Mouse (Mus musculus): ENCODE results near the gene Tfap2e.

Tfap2e gene

DNA sequence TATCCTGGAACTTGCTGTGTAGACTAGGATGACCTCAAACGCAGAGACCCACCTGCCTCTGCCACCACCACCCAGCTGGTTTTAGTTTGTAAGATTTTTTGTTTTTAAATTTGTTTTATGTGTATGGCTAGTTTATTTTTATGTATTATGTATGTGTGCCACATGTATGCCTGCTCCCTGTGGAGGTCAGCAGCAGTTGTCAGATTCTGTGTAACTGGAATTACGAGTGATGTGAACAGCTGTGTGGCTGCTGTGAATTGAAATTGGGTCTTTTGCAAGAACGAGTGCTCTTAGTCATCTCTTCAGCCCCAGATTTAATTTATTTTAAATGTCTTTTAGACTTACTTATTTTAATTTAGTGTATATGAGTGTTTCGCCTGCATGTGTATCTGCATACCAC is 39.1 kb downstream of the Tfap2e start:
- no peak for DNase-seq (ENCODE audit: low spot score)

DNA sequence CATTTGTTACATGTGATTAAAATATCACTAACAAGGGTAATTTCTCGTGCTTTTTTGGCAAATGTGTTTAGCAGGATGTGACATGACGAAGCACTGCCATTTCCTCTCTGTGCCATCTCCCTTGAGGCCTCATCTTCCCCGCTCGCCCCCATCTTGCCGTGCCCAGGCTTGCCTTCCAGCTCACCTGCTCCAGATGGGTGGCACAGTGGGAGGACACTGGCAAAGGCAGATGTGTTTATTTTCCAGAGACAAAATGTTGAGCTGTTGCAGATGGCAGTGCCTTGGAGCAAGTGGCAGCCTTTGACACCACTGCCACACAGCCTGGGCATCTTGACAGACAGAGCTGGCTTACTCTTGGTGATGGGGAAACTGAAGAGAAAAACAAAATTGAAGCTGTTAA is 43.0 kb downstream of the Tfap2e start:
- DNase-seq (ENCODE audit: low spot score) = no peak

GRCm38 (mm10) chr4:126689457-126689856 is 46.6 kb downstream of the Tfap2e start:
- no peak for DNase-seq (ENCODE audit: low spot score)

GRCm38 (mm10) chr4:126683084-126683483 is 53.0 kb downstream of the Tfap2e start:
- no peak for DNase-seq (ENCODE audit: low spot score)

- DNase-seq (ENCODE audit: low spot score) = no peak
Observed at GRCm38 (mm10) chr4:126682298-126682697, 53.7 kb downstream of the Tfap2e start.

DNA sequence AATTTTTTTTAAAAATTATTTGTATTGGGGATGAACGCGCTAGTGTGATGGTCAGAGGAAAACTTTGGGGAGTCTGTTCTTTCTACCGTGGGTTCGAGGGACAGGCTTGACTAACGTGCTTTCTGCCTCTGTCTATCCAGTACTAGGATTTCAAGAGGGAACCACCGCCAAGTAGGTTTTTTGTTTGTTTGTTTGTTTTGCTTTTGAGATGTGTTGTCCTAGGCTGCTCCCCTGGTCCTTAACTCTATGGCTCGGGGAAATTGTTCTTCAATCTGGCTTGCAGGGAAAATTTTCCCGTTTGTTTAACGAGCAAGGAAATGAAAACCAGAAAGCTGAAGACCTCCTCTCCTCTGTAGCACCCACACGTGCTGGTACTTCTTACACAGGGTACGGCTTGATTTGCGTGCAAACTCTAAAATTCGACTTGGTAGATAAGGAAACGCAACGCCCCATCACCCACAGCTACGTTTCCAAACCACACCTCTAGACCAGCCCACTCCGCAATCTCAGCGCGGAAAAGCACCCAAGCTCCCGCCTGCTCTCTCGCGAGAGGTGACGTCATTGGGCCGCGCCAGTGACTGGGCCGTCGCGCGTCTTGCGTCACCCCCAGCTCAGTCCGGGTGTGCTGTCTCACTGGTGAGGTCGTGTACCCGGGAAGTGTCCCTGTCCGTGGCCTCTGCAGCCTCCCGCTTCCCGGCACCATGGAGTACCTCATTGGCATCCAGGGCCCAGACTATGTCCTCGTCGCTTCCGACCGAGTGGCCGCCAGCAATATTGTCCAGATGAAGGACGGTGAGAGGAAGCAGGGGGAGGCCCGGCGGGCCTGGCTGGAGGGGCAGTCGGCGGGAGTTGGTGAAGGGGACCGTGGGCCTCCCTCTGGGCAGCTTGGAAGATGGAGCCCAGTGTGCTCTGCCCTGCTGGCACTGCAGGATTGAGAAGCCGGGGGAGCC is 58.7 kb downstream of the Tfap2e start, which contains the start of gene Psmb2:
Psmb2 (plus strand) TSS at position 577 of the 950 bp plus-strand sequence.
- peak; percentile 96 for DNase-seq (ENCODE audit: low spot score)

DNA sequence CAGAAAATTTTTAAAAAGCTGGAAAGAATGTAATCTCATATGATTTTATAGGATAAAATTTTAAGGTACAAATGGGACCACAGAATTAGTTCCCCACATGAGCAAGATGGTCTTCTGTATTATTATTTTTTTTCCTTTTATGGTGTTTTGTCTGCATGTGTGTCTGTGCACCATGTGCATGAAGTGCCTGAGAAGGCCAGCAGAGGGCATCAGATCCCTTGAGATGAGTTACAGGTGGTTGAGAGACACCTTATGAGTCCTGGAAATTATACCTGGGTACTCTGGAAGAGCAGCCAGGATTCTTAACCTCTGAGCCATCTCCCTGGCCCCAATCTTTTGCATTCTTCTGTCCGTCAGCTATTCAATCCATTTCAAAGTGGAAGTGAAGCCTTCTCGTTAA is 69.0 kb downstream of the Tfap2e start:
- DNase-seq (ENCODE audit: low spot score) = no peak
